Mouse (Mus musculus) stomach, postnatal 0 days (tissue): Measurements from ENCODE around the gene Uqcc1. TPM values are rescaled to one million over a fixed set of nuclear protein-coding genes. Genes with fewer than 3 reads are reported as not detected.
A peak's percentile ranks its signal among the peaks of the same experiment; 100 is the strongest.

ENCODE experiments used
- ATAC-seq: fragments of 200-750 bp; cut with Nextera tagmentation; 2 replicates; pipeline ENCODE4 v1.8.0; 2017; ENCODE audit not compliant: low FRiP score, low TSS enrichment
- DNase-seq: peaks from one replicate; pipeline ENCODE4 v3.0.0-alpha.2; 2016; ENCODE audit warnings: low spot score
- H3K27ac ChIP-seq: fragments of 300-500 bp; sonication (generic); replicated peaks from 2 replicates; pipeline ENCODE4 v1.5.1; 2014; ENCODE audit warnings: mild to moderate bottlenecking, control low read depth
- H3K27me3 ChIP-seq: fragments of 300-500 bp; sonication (generic); 2 replicates; pipeline ENCODE4 v1.6.1; 2014; ENCODE audit warnings: low read length; ENCODE audit not compliant: control insufficient read depth, insufficient read depth
- H3K36me3 ChIP-seq: fragments of 300-500 bp; sonication (generic); 2 replicates; pipeline ENCODE4 v1.6.1; 2014; ENCODE audit warnings: low read length, mixed read lengths; ENCODE audit not compliant: control insufficient read depth, insufficient read depth
- H3K4me1 ChIP-seq: fragments of 300-500 bp; sonication (generic); replicated peaks from 2 replicates; pipeline ENCODE4 v1.6.1; 2014; ENCODE audit warnings: antibody characterized with exemption; ENCODE audit not compliant: control insufficient read depth, insufficient read depth
- H3K4me2 ChIP-seq: fragments of 300-500 bp; sonication (generic); replicated peaks from 2 replicates; pipeline ENCODE4 v1.6.1; 2014; ENCODE audit warnings: low read depth, mild to moderate bottlenecking, control low read depth, moderate library complexity
- H3K4me3 ChIP-seq: fragments of 300-500 bp; sonication (generic); 2 replicates; pipeline ENCODE4 v1.5.1; 2014; ENCODE audit warnings: low read depth, low read length, control low read depth
- H3K9ac ChIP-seq: fragments of 300-500 bp; sonication (generic); 2 replicates; pipeline ENCODE4 v1.6.1; 2014; ENCODE audit warnings: mild to moderate bottlenecking, low read length, control low read depth, mixed read lengths
- H3K9me3 ChIP-seq: fragments of 300-500 bp; sonication (generic); 2 replicates; pipeline ENCODE4 v1.6.1; 2016; ENCODE audit warnings: low read length; ENCODE audit not compliant: control insufficient read depth
- CTCF ChIP-seq: IDR thresholded peaks from 2 replicates; pipeline ENCODE4 v1.5.1; 2016; ENCODE audit warnings: antibody characterized with exemption, low read depth, mild to moderate bottlenecking, moderate library complexity
- EP300 ChIP-seq: optimal IDR thresholded peaks from 2 replicates; pipeline ENCODE3; 2016; ENCODE audit warnings: antibody characterized with exemption
- WGBS: fragments of 180-500 bp; shearing (Covaris S2); extraction: QIAGEN DNeasy Blood & Tissue Kit; methylation state at CpG from one replicate; pipeline ENCODE4 v1.1.7; 2014; 5-methylcytosine and 5-hydroxymethylcytosine counted together
- polyA plus RNA-seq: library from polyadenylated mRNA; unstranded; fragments of >200 nt; fragmentation: Nextera tagmentation; extraction: Ambion mirVana; gene quantifications from 2 replicates; pipeline ENCODE4 v1.2.1, GENCODE M21; 2015

Gene Uqcc1
- polyA plus RNA-seq, 1 experiment from 2014 or later: 41.9 TPM

DNA sequence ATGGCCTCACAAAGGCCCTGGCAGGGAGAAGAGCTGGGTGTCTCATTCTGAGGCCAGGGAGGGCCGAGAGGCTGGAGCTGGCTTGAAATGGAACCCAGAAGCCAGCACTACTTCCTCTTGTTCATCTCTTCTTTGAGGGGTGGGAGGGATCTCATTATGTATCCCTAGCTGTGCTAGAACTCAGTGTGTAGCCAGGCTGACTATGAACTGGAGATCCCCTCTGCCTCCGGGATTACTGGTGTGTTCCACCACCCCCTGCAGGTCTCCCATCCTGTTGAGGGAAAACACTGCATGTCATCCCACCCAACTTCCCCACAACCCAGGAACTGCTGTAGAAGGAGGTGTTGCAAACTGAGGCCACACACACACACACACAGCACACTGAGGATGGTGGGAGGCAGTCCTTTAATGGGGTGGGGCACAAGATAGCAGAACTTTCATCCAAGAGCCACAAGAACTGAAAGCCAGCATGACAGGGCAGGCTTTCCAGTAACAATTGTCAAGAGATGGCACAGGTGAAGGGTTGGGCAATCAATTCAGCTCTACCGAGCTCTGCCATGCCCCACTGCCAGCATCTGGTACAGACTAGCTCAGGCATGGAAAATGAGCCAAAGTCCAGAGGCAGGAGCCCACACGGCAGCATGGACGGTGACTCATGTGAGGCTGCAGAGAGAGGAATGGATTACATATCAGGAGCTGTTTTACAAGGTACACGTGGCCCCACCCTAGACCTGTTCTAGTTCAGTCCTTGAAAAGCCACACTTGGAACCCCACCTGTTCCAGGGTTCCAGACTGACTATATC lies 110.5 kb downstream of the Uqcc1 start:
- Histone ChIP-seq H3K36me3 (peaks cover 11% of the 10 kb centered on the region), H3K9ac (peak overlapping the region; percentile 92), H3K4me2 (peak overlapping the region; percentile 91), H3K4me1 (peaks cover 7% of the 10 kb centered on the region; the same call in 1 of the 2 replicates), H3K4me3 (peak overlapping the region; percentile 82; the same call in 1 of the 2 replicates), H3K9me3 (no peaks in the 10 kb centered on the region), H3K27ac (peak overlapping the region; percentile 96), H3K27me3 (no peaks in the 10 kb centered on the region)
- DNase-seq (peak; percentile 86), ATAC-seq (peak; percentile 85)
- WGBS: 38% methylated on average over 6 of the region's 6 CpGs
- no peak for TF ChIP-seq EP300
- no peak for TF ChIP-seq CTCF

DNA sequence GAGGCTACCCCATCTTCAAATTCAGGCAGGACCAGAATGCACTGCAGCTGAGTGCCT lies 110.9 kb downstream of the Uqcc1 start, which contains the start of gene BC029722:
BC029722 (minus strand) TSS at position 35 of the 57 bp plus-strand sequence.
- Histone ChIP-seq H3K4me3 (peak within 1 kb of the TSS; percentile 82), H3K27ac (peak within 1 kb of the TSS; percentile 96), H3K9ac (peak within 1 kb of the TSS; percentile 92), H3K4me2 (peak within 1 kb of the TSS; percentile 91), H3K4me1 (peaks cover 7% of the 10 kb centered on the region; the same call in 1 of the 2 replicates), H3K9me3 (no peaks in the 10 kb centered on the region), H3K36me3 (peaks cover 11% of the 10 kb centered on the region), H3K27me3 (no peaks in the 10 kb centered on the region)
- DNase-seq: no peak
- TF ChIP-seq EP300: no peak
- no peak for TF ChIP-seq CTCF
- ATAC-seq: no peak

DNA sequence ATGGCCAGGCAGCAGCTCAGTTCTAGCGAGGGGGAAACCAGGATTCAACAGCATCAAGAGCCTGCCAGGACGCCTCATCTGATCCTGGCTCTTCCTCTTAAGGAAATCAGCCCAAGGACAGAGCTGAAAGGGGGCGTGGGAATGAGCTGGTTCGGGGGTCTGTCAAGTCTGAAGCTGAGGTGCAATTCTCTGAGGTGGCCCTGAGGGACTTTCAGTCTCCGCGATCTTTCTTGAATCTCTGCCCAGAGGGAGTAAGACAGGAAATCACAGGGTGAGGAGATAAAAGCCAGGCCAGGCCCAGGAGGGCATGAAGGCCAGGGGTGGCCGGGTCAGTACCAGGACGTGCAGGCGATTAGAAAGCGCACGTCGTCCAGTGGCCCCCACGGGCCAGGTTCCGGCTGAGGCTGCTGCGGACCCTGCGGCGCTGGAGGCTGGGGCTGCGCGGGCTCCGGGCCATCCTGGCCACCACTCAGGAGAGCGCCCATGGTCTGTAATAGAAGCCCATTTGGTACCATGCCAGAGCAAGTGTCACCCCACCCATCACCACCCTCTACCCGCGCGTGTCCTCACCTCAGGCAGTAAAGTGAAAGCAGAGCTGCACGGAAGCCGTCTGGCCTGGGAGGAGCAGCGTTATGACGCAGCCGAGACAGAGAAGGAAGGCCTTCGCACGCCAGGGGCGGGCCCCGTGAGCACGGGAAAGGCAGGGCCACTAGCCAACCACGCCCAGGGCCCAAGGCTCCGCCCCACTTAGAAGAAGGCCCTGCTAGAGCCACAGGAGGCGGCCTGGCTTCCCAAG lies 111.3 kb downstream of the Uqcc1 start:
- Histone ChIP-seq H3K27me3 (no peaks in the 10 kb centered on the region), H3K27ac (peak overlapping the region; percentile 96)

DNA sequence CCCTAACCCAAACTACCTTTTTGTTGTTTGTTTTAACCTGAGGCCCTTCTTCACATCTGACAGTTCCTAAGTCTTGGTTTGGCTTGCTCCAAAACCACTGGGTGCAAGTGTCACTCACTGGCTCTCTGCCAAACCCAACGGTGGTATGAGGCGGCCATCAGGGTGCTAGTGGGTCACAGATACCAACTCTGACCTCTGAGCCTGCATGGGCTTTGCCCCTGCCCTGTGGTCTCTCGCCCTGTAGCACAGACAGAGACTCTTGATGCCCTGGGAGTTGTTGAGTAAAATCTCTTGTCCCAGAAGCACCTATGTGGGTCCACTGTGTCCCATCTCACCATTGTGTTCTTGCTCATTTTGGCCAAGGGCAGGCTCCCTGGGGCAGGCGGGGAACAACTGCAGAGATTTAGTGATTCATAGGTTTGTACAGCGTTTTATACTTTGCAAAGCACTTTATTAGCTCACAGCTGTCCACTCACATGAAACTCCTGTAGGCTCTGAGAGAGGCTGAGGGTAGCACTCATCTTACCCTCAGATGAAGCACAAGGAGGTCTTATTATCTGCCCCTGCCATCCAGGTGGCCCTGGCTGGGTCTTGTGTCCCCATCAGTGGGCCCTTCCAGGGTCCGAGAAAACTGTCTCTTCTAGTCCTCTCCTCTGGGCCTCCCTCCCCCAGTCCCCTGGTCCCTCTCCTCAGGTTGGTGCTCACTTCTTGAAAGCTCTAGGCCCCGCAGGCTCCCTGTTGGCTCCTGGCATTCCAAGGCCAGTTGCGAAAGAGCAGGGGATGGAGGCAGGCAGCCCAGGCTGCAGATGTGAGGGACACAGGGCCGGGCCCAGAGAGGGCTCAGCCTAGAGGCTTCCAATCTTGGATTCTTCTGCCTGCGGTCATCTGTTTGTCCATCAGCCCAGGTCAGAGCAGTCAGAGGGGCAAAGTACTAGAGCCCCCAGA lies 112.5 kb downstream of the Uqcc1 start:
- ATAC-seq (no peak), DNase-seq (no peak)
- H3K9ac ChIP-seq: peak overlapping the region; percentile 92
- no peaks in the 10 kb centered on the region for H3K9me3 ChIP-seq
- H3K4me1 ChIP-seq: peaks cover 7% of the 10 kb centered on the region; the same call in 1 of the 2 replicates
- peaks cover 7% of the 10 kb centered on the region for H3K36me3 ChIP-seq
- H3K4me2 ChIP-seq: peak overlapping the region; percentile 91
- WGBS: 68% methylated on average over 10 of the region's 10 CpGs
- no peaks in the 10 kb centered on the region for H3K27me3 ChIP-seq
- peak overlapping the region; percentile 82; the same call in 1 of the 2 replicates for H3K4me3 ChIP-seq
- TF ChIP-seq EP300: no peak
- TF ChIP-seq CTCF: no peak
- 0 out of 2 replicates have a peak overlapping the region, but pooled peaks have one; percentile 13 for H3K27ac ChIP-seq

More for the DNA sequence above, 111.3 kb downstream of the Uqcc1 start:
- H3K9me3 ChIP-seq: no peaks in the 10 kb centered on the region
- 1% methylated on average over 37 of the region's 37 CpGs for WGBS
- H3K36me3 ChIP-seq: peaks cover 11% of the 10 kb centered on the region
- TF ChIP-seq CTCF (no peak), EP300 (no peak)
- peak overlapping the region; percentile 82 for H3K4me3 ChIP-seq
- H3K9ac ChIP-seq: peak overlapping the region; percentile 92
- peak; percentile 98 for DNase-seq
- peak overlapping the region; percentile 91 for H3K4me2 ChIP-seq
- peak; percentile 88 for ATAC-seq
- H3K4me1 ChIP-seq: peaks cover 7% of the 10 kb centered on the region; the same call in 1 of the 2 replicates

DNA sequence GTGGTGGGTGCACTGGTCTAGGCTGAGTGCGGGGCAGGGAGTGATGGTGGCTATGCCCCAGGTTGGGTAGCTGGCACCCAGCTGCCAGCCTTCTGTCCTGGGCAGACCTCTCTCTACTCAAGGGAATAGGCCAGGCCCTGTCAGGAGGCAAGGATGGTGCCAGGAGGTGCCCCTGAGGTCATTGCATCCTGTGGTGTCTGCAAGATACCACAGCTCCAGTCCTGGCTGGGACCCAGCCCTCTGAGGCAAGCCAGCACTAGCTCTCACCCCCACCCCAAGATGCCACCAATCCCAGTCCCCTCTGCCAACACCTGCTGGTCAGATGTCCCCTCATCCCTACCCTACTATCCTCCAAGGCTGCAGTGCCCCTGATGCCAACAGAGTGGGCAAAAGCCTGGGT lies 113.9 kb downstream of the Uqcc1 start:
- peaks cover 2% of the 10 kb centered on the region; the same call in 1 of the 2 replicates for H3K36me3 ChIP-seq
- no peak for ATAC-seq
- no peak for DNase-seq
- no peak overlapping the region for H3K9ac ChIP-seq
- no peaks in the 10 kb centered on the region for H3K9me3 ChIP-seq
- TF ChIP-seq EP300: no peak
- TF ChIP-seq CTCF: no peak
- H3K4me3 ChIP-seq: no peak overlapping the region
- no peak overlapping the region for H3K27ac ChIP-seq
- WGBS: 100% methylated on average over 1 of the region's 1 CpGs
- no peaks in the 10 kb centered on the region for H3K27me3 ChIP-seq
- H3K4me2 ChIP-seq: no peak overlapping the region
- H3K4me1 ChIP-seq: peaks cover 3% of the 10 kb centered on the region; the same call in 1 of the 2 replicates
